ENCODE assay signal across 8 mouse cellular contexts in genomic region chr1:92907632-92908360, GRCm38 (mm10). TPM values are rescaled to one million over a fixed set of nuclear protein-coding genes. Genes with fewer than 3 reads are reported as not detected.
A peak's percentile ranks its signal among the peaks of the same experiment; 100 is the strongest.
DNase-seq lines count a peak whose midpoint lies in the region; ATAC-seq lines count a peak whose summit lies in the region.

No protein-coding gene starts in this region.

- H3K9ac ChIP-seq in lung, embryonic 15.5 days: peak overlapping the region; percentile 55
- peak overlapping the region; percentile 56 for H3K9ac ChIP-seq in limb, embryonic 11.5 days (ENCODE audit: low read length)
- H3K9ac ChIP-seq in neural tube, embryonic 15.5 days (replicated peaks): peak overlapping the region; percentile 67

- no peaks in the 10 kb centered on the region for H3K36me3 ChIP-seq in lung, embryonic 15.5 days
- no peaks in the 10 kb centered on the region; the same call in 1 of the 2 replicates for H3K36me3 ChIP-seq in erythroblast, embryonic 14.5 days (ENCODE audit: control insufficient read depth)
- H3K36me3 ChIP-seq in limb, embryonic 11.5 days (ENCODE audit: control insufficient read depth, insufficient read depth, low read length): no peaks in the 10 kb centered on the region
- no peaks in the 10 kb centered on the region for H3K36me3 ChIP-seq in neural tube, embryonic 15.5 days

- peak overlapping the region; percentile 55 for H3K4me3 ChIP-seq in lung, embryonic 15.5 days
- H3K4me3 ChIP-seq in erythroblast, embryonic 14.5 days (replicated peaks): peak overlapping the region; percentile 85
- H3K4me3 ChIP-seq in limb, embryonic 11.5 days (ENCODE audit: low read depth, low read length): peak overlapping the region; percentile 66
- peak overlapping the region; percentile 73 for H3K4me3 ChIP-seq in neural tube, embryonic 15.5 days (replicated peaks)

- H3K27ac ChIP-seq in lung, embryonic 15.5 days: peak overlapping the region; percentile 87
- no peak overlapping the region for H3K27ac ChIP-seq in limb, embryonic 11.5 days (replicated peaks; ENCODE audit: low read depth, low read length)
- H3K27ac ChIP-seq in neural tube, embryonic 15.5 days (replicated peaks): peak overlapping the region; percentile 92

- no peak for ATAC-seq in lung, embryonic 15.5 days (ENCODE audit: borderline replicate concordance, extremely low read depth, low FRiP score, low TSS enrichment)
- ATAC-seq in limb, embryonic 11.5 days (ENCODE audit: insufficient number of reproducible peaks, low FRiP score, low TSS enrichment, low read depth): no peak
- ATAC-seq in neural tube, embryonic 15.5 days (ENCODE audit: low FRiP score): no peak

- H3K27me3 ChIP-seq in lung, embryonic 15.5 days: no peaks in the 10 kb centered on the region
- peaks cover 4% of the 10 kb centered on the region for H3K27me3 ChIP-seq in erythroblast, embryonic 14.5 days (ENCODE audit: control insufficient read depth)
- no peaks in the 10 kb centered on the region for H3K27me3 ChIP-seq in limb, embryonic 11.5 days (ENCODE audit: control insufficient read depth, insufficient read depth, low read length)
- H3K27me3 ChIP-seq in neural tube, embryonic 15.5 days (replicated peaks): no peaks in the 10 kb centered on the region

- peak overlapping the region; percentile 74 for H3K4me2 ChIP-seq in lung, embryonic 15.5 days
- H3K4me2 ChIP-seq in limb, embryonic 11.5 days (ENCODE audit: low read depth, severe bottlenecking): peak overlapping the region; percentile 47
- H3K4me2 ChIP-seq in neural tube, embryonic 15.5 days: peak overlapping the region; percentile 84

- WGBS in lung, embryonic 15.5 days: 37% methylated on average over 20 of the region's 20 CpGs
- whole genome bisulfite sequencing in limb, embryonic 11.5 days: 48% methylated on average over 20 of the region's 20 CpGs
- WGBS in neural tube, embryonic 15.5 days: 42% methylated on average over 20 of the region's 20 CpGs

- peaks cover 41% of the 10 kb centered on the region for H3K4me1 ChIP-seq in lung, embryonic 15.5 days
- peaks cover 70% of the 10 kb centered on the region for H3K4me1 ChIP-seq in erythroblast, embryonic 14.5 days (ENCODE audit: control insufficient read depth)
- peaks cover 18% of the 10 kb centered on the region for H3K4me1 ChIP-seq in limb, embryonic 11.5 days (ENCODE audit: control insufficient read depth, insufficient read depth, low read length)
- H3K4me1 ChIP-seq in neural tube, embryonic 15.5 days: peaks cover 50% of the 10 kb centered on the region

- no peak for DNase-seq in lung, postnatal 25 days (ENCODE audit: low spot score)
- DNase-seq in limb, embryonic 11.5 days (ENCODE audit: low spot score): no peak
- DNase-seq in ovary, postnatal 14 days (ENCODE audit: low spot score): no peak
- DNase-seq in embryo, embryonic 10.5 days (ENCODE audit: low spot score): no peak
- DNase-seq in gastrocnemius, postnatal 36 days: no peak

- H3K9me3 ChIP-seq in lung, embryonic 15.5 days: no peaks in the 10 kb centered on the region
- H3K9me3 ChIP-seq in erythroblast, embryonic 14.5 days (ENCODE audit: control insufficient read depth, low read length): no peaks in the 10 kb centered on the region
- H3K9me3 ChIP-seq in limb, embryonic 11.5 days (ENCODE audit: control insufficient read depth, low read length): no peaks in the 10 kb centered on the region
- no peaks in the 10 kb centered on the region for H3K9me3 ChIP-seq in neural tube, embryonic 15.5 days (replicated peaks)

- intact Hi-C loops in gastrocnemius, postnatal 36 days (cut with DNase I): no loop called here

RNA-seq across cellular contexts. Expression of gene Dusp28, which starts 1.0 kb away (rescaled TPM):
- polyA plus RNA-seq in lung, embryonic 15.5 days (2015; fragmentation: Nextera tagmentation; extraction: Ambion mirVana): 9.9 and 11.5 TPM in 2 replicates
- polyA plus RNA-seq in erythroblast, embryonic 14.5 days (2012): 0.57 and 0.70 TPM in 2 replicates
- polyA plus RNA-seq in limb, embryonic 11.5 days (2014; fragmentation: Nextera tagmentation; extraction: Ambion mirVana): 7.9 and 10.1 TPM in 2 replicates
- polyA plus RNA-seq in neural tube, embryonic 15.5 days (2015; fragmentation: Nextera tagmentation; extraction: Ambion mirVana): 17.2 and 17.9 TPM in 2 replicates
- total RNA-seq in gastrocnemius, postnatal 36 days (2021): 10 to 100 TPM; 20.4 to 22.2 TPM

RNA-seq across cellular contexts. Expression of gene Rnpepl1, which starts 2.8 kb away (rescaled TPM):
- polyA plus RNA-seq in lung, embryonic 15.5 days (2015; fragmentation: Nextera tagmentation; extraction: Ambion mirVana): 41.9 and 43.0 TPM in 2 replicates
- 6.5 and 7.7 TPM in 2 replicates for polyA plus RNA-seq in erythroblast, embryonic 14.5 days (2012)
- polyA plus RNA-seq in limb, embryonic 11.5 days (2014; fragmentation: Nextera tagmentation; extraction: Ambion mirVana): 19.6 and 23.8 TPM in 2 replicates
- polyA plus RNA-seq in neural tube, embryonic 15.5 days (2015; fragmentation: Nextera tagmentation; extraction: Ambion mirVana): 29.8 and 33.4 TPM in 2 replicates
- total RNA-seq in gastrocnemius, postnatal 36 days (2021): 10 to 100 TPM; 62.7 to 66.0 TPM

RNA-seq across cellular contexts. Expression of gene Ankmy1, which starts 5.1 kb away (rescaled TPM):
- 0.27 and 0.43 TPM in 2 replicates for polyA plus RNA-seq in lung, embryonic 15.5 days (2015; fragmentation: Nextera tagmentation; extraction: Ambion mirVana)
- polyA plus RNA-seq in erythroblast, embryonic 14.5 days (2012): not detected in 2 replicates
- polyA plus RNA-seq in limb, embryonic 11.5 days (2014; fragmentation: Nextera tagmentation; extraction: Ambion mirVana): 0.47 and 0.92 TPM in 2 replicates
- polyA plus RNA-seq in neural tube, embryonic 15.5 days (2015; fragmentation: Nextera tagmentation; extraction: Ambion mirVana): 0.69 and 1.3 TPM in 2 replicates
- under 1 TPM; 0.10 to 0.18 TPM for total RNA-seq in gastrocnemius, postnatal 36 days (2021)

RNA-seq across cellular contexts. Expression of gene Capn10, which starts 26.4 kb away (rescaled TPM):
- 27.7 and 30.4 TPM in 2 replicates for polyA plus RNA-seq in lung, embryonic 15.5 days (2015; fragmentation: Nextera tagmentation; extraction: Ambion mirVana)
- 0.75 and 0.88 TPM in 2 replicates for polyA plus RNA-seq in erythroblast, embryonic 14.5 days (2012)
- polyA plus RNA-seq in limb, embryonic 11.5 days (2014; fragmentation: Nextera tagmentation; extraction: Ambion mirVana): 31.9 and 36.5 TPM in 2 replicates
- 55.4 and 60.8 TPM in 2 replicates for polyA plus RNA-seq in neural tube, embryonic 15.5 days (2015; fragmentation: Nextera tagmentation; extraction: Ambion mirVana)
- total RNA-seq in gastrocnemius, postnatal 36 days (2021): 1 to 10 TPM; 3.4 to 4.8 TPM

RNA-seq across cellular contexts. Expression of gene Gpr35, which starts 42.9 kb away (rescaled TPM):
- polyA plus RNA-seq in lung, embryonic 15.5 days (2015; fragmentation: Nextera tagmentation; extraction: Ambion mirVana): 0.36 and 0.62 TPM in 2 replicates
- polyA plus RNA-seq in erythroblast, embryonic 14.5 days (2012): 0.01 TPM in 2 replicates
- 0.20 and 0.44 TPM in 2 replicates for polyA plus RNA-seq in limb, embryonic 11.5 days (2014; fragmentation: Nextera tagmentation; extraction: Ambion mirVana)
- polyA plus RNA-seq in neural tube, embryonic 15.5 days (2015; fragmentation: Nextera tagmentation; extraction: Ambion mirVana): 0.64 and 1.0 TPM in 2 replicates
- under 1 TPM in 1 of 2 experiments, not detected in 1; 0.39 TPM for total RNA-seq in gastrocnemius, postnatal 36 days (2021)
